ENCODE assay signal across 7 mouse cellular contexts in the genomic region with DNA sequence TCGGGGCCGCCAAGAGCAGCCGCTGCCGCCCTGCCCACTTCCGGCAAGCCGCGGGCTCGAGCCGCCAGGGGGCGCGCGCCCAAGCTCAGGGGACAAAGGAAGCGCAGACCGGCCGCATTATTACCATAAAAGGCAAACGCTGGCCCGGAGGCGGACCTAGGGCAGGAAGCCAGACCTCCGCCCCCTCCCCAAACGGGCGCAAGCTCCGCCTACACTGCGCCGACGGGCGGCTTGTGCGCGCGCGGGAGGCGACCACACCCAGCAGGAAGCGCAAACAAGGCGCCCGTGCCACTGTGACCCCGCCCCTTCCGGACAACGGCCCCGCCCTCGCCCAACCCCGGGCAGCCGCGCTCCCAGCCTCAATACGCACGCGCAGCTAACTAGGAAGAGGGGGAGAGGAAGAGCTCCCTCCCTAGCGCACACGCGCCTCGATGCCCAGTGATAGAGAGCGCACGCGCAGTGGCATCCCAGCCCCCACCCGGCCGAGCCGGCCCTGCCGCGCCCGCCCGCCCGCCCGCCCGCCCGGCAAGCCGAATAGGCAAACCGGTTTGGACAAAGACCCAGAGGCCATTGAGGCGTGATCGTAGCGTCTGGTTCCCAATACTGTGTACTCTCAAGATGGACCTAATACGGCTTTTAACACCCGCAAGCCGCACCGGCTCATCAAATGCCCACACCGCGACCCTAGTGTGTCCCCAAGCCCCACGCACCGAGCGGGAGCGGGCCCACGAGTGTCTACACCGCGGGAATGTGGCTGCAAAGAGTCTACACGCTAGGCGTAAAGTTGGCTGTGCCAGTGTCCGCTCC. TPM values are rescaled to one million over a fixed set of nuclear protein-coding genes. Genes with fewer than 3 reads are reported as not detected.
A peak's percentile ranks its signal among the peaks of the same experiment; 100 is the strongest.
DNase-seq lines count a peak whose midpoint lies in the region; ATAC-seq and TF ChIP-seq lines count a peak whose summit lies in the region.

No protein-coding gene starts in this region.

- H3K9ac ChIP-seq in embryonic facial prominence, embryonic 11.5 days (replicated peaks; ENCODE audit: low read length), result peak overlapping the region; percentile 100
- peak overlapping the region; percentile 100 for H3K9ac ChIP-seq in limb, embryonic 12.5 days (replicated peaks)
- H3K9ac ChIP-seq in midbrain, embryonic 15.5 days, result peak overlapping the region; percentile 99

- peak overlapping the region; percentile 100 for H3K4me3 ChIP-seq in embryonic facial prominence, embryonic 11.5 days (ENCODE audit: low read depth, low read length)
- H3K4me3 ChIP-seq in limb, embryonic 12.5 days (replicated peaks), result peak overlapping the region; percentile 98
- peak overlapping the region; percentile 96 for H3K4me3 ChIP-seq in midbrain, embryonic 15.5 days
- H3K4me3 ChIP-seq in spleen, adult 2 months (ENCODE audit: extremely low read depth, insufficient read depth, insufficient read length), result peak overlapping the region; percentile 100

- TF ChIP-seq CTCF in spleen, adult 2 months (IDR thresholded peaks at IDR 0.05; ENCODE audit: extremely low read depth, insufficient read depth, insufficient read length, insufficient replicate concordance), result peak; percentile 81

- peak; percentile 100 for DNase-seq in adrenal gland, postnatal 14 days
- DNase-seq in embryonic facial prominence, embryonic 11.5 days (ENCODE audit: low spot score), result peak; percentile 97
- DNase-seq in heart, adult 11 months, result peak; percentile 100
- peak; percentile 99 for DNase-seq in kidney, adult 18-20 months
- peak; percentile 97 to 99 for DNase-seq in spleen, adult 2 months (ENCODE audit: low read depth in 1 of 2, low spot score in 2 of 2)

- H3K4me2 ChIP-seq in embryonic facial prominence, embryonic 11.5 days (ENCODE audit: low read depth, low read length), result peak overlapping the region; percentile 82
- peak overlapping the region; percentile 76 for H3K4me2 ChIP-seq in limb, embryonic 12.5 days
- H3K4me2 ChIP-seq in midbrain, embryonic 15.5 days, result peak overlapping the region; percentile 86

- no peaks in the 10 kb centered on the region; the same call in 1 of the 2 replicates for H3K4me1 ChIP-seq in embryonic facial prominence, embryonic 11.5 days (ENCODE audit: control insufficient read depth, insufficient read depth, low read length)
- peaks cover 56% of the 10 kb centered on the region for H3K4me1 ChIP-seq in limb, embryonic 12.5 days (replicated peaks)
- peaks cover 53% of the 10 kb centered on the region for H3K4me1 ChIP-seq in midbrain, embryonic 15.5 days
- H3K4me1 ChIP-seq in spleen, adult 2 months (ENCODE audit: control insufficient read depth, insufficient read depth, insufficient read length), result peaks cover 18% of the 10 kb centered on the region; the same call in 1 of the 2 replicates

- peak overlapping the region; percentile 100 for H3K27ac ChIP-seq in embryonic facial prominence, embryonic 11.5 days (replicated peaks; ENCODE audit: low read depth, low read length)
- H3K27ac ChIP-seq in limb, embryonic 12.5 days, result peak overlapping the region; percentile 100
- H3K27ac ChIP-seq in midbrain, embryonic 15.5 days, result peak overlapping the region; percentile 100
- peak overlapping the region; percentile 100 for H3K27ac ChIP-seq in spleen, adult 2 months (ENCODE audit: insufficient read depth, low read length)

- under 1% methylated on average over 72 of the region's 84 CpGs for WGBS in embryonic facial prominence, embryonic 11.5 days
- under 1% methylated on average over 84 of the region's 84 CpGs for WGBS in limb, embryonic 12.5 days
- 0% methylated on average over 61 of the region's 84 CpGs for WGBS in midbrain, embryonic 15.5 days
- WGBS in spleen, adult 2 months, result under 1% methylated on average over 84 of the region's 84 CpGs

- peak; percentile 77 for ATAC-seq in embryonic facial prominence, embryonic 11.5 days (replicated peaks; ENCODE audit: insufficient number of reproducible peaks, low FRiP score, low TSS enrichment, low read depth)
- peak; percentile 74 for ATAC-seq in limb, embryonic 12.5 days (ENCODE audit: insufficient number of reproducible peaks, insufficient read depth, low FRiP score, low TSS enrichment, low read depth)
- ATAC-seq in midbrain, embryonic 15.5 days (replicated peaks), result peak; percentile 86

- H3K27me3 ChIP-seq in embryonic facial prominence, embryonic 11.5 days (ENCODE audit: control insufficient read depth, insufficient read depth, low read length), result no peaks in the 10 kb centered on the region
- no peaks in the 10 kb centered on the region for H3K27me3 ChIP-seq in limb, embryonic 12.5 days
- H3K27me3 ChIP-seq in midbrain, embryonic 15.5 days (replicated peaks), result no peaks in the 10 kb centered on the region
- no peaks in the 10 kb centered on the region for H3K27me3 ChIP-seq in spleen, adult 2 months (ENCODE audit: control insufficient read depth, insufficient read depth, low read length)

- TF ChIP-seq POLR2A in spleen, adult 2 months (IDR thresholded peaks at IDR 0.05; ENCODE audit: low read depth, low read length), result peak; percentile 80

- H3K36me3 ChIP-seq in embryonic facial prominence, embryonic 11.5 days (replicated peaks; ENCODE audit: control insufficient read depth, insufficient read depth, low read depth, low read length), result peaks cover 14% of the 10 kb centered on the region
- peaks cover 44% of the 10 kb centered on the region for H3K36me3 ChIP-seq in limb, embryonic 12.5 days
- peaks cover 39% of the 10 kb centered on the region for H3K36me3 ChIP-seq in midbrain, embryonic 15.5 days (replicated peaks)
- H3K36me3 ChIP-seq in spleen, adult 2 months (ENCODE audit: control insufficient read depth, insufficient read depth, low read length), result peaks cover 49% of the 10 kb centered on the region

- no peaks in the 10 kb centered on the region for H3K9me3 ChIP-seq in embryonic facial prominence, embryonic 11.5 days (replicated peaks; ENCODE audit: control insufficient read depth, low read length)
- no peaks in the 10 kb centered on the region for H3K9me3 ChIP-seq in limb, embryonic 12.5 days
- no peaks in the 10 kb centered on the region for H3K9me3 ChIP-seq in midbrain, embryonic 15.5 days

RNA-seq across cellular contexts. Expression of a gene that starts 0.6 kb away (rescaled TPM):
- 2,967 and 3,254 TPM in 2 replicates for total RNA-seq in adrenal gland, postnatal 14 days (2021)
- polyA plus RNA-seq in embryonic facial prominence, embryonic 11.5 days (2014; fragmentation: Nextera tagmentation; extraction: Ambion mirVana), result 16,388 and 16,949 TPM in 2 replicates
- polyA plus RNA-seq in limb, embryonic 12.5 days (2016; fragmentation: Nextera tagmentation; extraction: Ambion mirVana), result 12,553 and 13,538 TPM in 2 replicates
- 13,428 and 14,272 TPM in 2 replicates for polyA plus RNA-seq in midbrain, embryonic 15.5 days (2015; fragmentation: Nextera tagmentation; extraction: Ambion mirVana)
- 6,692 and 9,830 TPM in 2 replicates for polyA plus RNA-seq in spleen, adult 2 months (2012; rRNA removed)

RNA-seq across cellular contexts. Expression of a gene that starts 10.7 kb away (rescaled TPM):
- total RNA-seq in adrenal gland, postnatal 14 days (2021), result 11.8 and 12.0 TPM in 2 replicates
- 7.6 and 8.4 TPM in 2 replicates for polyA plus RNA-seq in embryonic facial prominence, embryonic 11.5 days (2014; fragmentation: Nextera tagmentation; extraction: Ambion mirVana)
- polyA plus RNA-seq in limb, embryonic 12.5 days (2016; fragmentation: Nextera tagmentation; extraction: Ambion mirVana), result 13.0 and 13.1 TPM in 2 replicates
- 41.6 and 43.0 TPM in 2 replicates for polyA plus RNA-seq in midbrain, embryonic 15.5 days (2015; fragmentation: Nextera tagmentation; extraction: Ambion mirVana)
- 15.8 and 22.1 TPM in 2 replicates for polyA plus RNA-seq in spleen, adult 2 months (2012; rRNA removed)

RNA-seq across cellular contexts. Expression of a gene that starts 54.2 kb away (rescaled TPM):
- total RNA-seq in adrenal gland, postnatal 14 days (2021), result 62.0 and 75.3 TPM in 2 replicates
- 520 and 537 TPM in 2 replicates for polyA plus RNA-seq in embryonic facial prominence, embryonic 11.5 days (2014; fragmentation: Nextera tagmentation; extraction: Ambion mirVana)
- polyA plus RNA-seq in limb, embryonic 12.5 days (2016; fragmentation: Nextera tagmentation; extraction: Ambion mirVana), result 576 and 587 TPM in 2 replicates
- polyA plus RNA-seq in midbrain, embryonic 15.5 days (2015; fragmentation: Nextera tagmentation; extraction: Ambion mirVana), result 507 and 508 TPM in 2 replicates
- polyA plus RNA-seq in spleen, adult 2 months (2012; rRNA removed), result 33.7 and 59.8 TPM in 2 replicates

Comparison
In these comparisons a context has a peak if more than half of its experiments do, and no peak if none do; other contexts are left out.
1. Peak in every context shown above with its lines: DNase-seq, ATAC-seq, H3K4me3 ChIP-seq and H3K27ac ChIP-seq.